7 mouse cellular contexts compared by ENCODE assay signal in genomic region chr13:67375050-67375911, GRCm38 (mm10). TPM values are rescaled to one million over a fixed set of nuclear protein-coding genes. Genes with fewer than 3 reads are reported as not detected.
DNase-seq lines count a peak whose midpoint lies in the region; ATAC-seq and TF ChIP-seq lines count a peak whose summit lies in the region.
"Not testable (repeated sequence)": the region's sequence is repeated elsewhere in the genome, so short reads cannot be mapped to it uniquely, and the experiment has no call there.

Gene Gm28041 (minus strand): TSS chr13:67375733.
Gene Zfp456 (minus strand): TSS chr13:67375810.

- TF ChIP-seq POLR2A in small intestine, adult 2 months (IDR thresholded peaks at IDR 0.05; ENCODE audit: low read depth, low read length): not testable (repeated sequence)

- DNase-seq in adrenal gland, adult 2 months: peak; percentile 84
- peak; percentile 87 to 88 for DNase-seq in heart, adult 18-20 months
- DNase-seq in kidney, adult 11 months: peak; percentile 80
- peak; percentile 56 for DNase-seq in limb, embryonic 10.5 days (ENCODE audit: low spot score)
- DNase-seq in midbrain, embryonic 11.5 days (ENCODE audit: low spot score, missing footprints): peak; percentile 93

- not testable (repeated sequence) for H3K36me3 ChIP-seq in embryonic facial prominence, embryonic 13.5 days; limb, embryonic 10.5 days; midbrain, embryonic 11.5 days (ENCODE audit: control insufficient read depth, insufficient read depth, low read length); small intestine, adult 2 months (ENCODE audit: control insufficient read depth, insufficient read depth, low read length)

- not testable (repeated sequence) for H3K27ac ChIP-seq in embryonic facial prominence, embryonic 13.5 days; midbrain, embryonic 11.5 days (ENCODE audit: low read depth, low read length)
- H3K27ac ChIP-seq in limb, embryonic 10.5 days: peak within 1 kb of the TSS; percentile 32; the same call in 1 of the 2 replicates
- peak within 1 kb of the TSS; percentile 31; the same call in 1 of the 2 replicates for H3K27ac ChIP-seq in small intestine, adult 2 months (ENCODE audit: insufficient read depth, low read depth, low read length)

- ATAC-seq in embryonic facial prominence, embryonic 13.5 days (ENCODE audit: insufficient number of reproducible peaks, insufficient read depth, low FRiP score, low TSS enrichment, low read depth): peak; percentile 81
- peak; percentile 92 for ATAC-seq in midbrain, embryonic 11.5 days (ENCODE audit: low FRiP score)

- H3K27me3 ChIP-seq in embryonic facial prominence, embryonic 13.5 days; limb, embryonic 10.5 days (ENCODE audit: low read depth, poor library complexity, severe bottlenecking); midbrain, embryonic 11.5 days (ENCODE audit: control insufficient read depth, insufficient read depth, low read length); small intestine, adult 2 months (ENCODE audit: control insufficient read depth, insufficient read depth, low read length): not testable (repeated sequence)

- H3K4me2 ChIP-seq in embryonic facial prominence, embryonic 13.5 days: peak within 1 kb of the TSS; percentile 62
- peak within 1 kb of the TSS; percentile 46 for H3K4me2 ChIP-seq in midbrain, embryonic 11.5 days

- H3K9me3 ChIP-seq in embryonic facial prominence, embryonic 13.5 days; limb, embryonic 10.5 days (replicated peaks); midbrain, embryonic 11.5 days (ENCODE audit: control insufficient read depth, low read length): not testable (repeated sequence)

- not testable (repeated sequence) for H3K4me1 ChIP-seq in embryonic facial prominence, embryonic 13.5 days; limb, embryonic 10.5 days; midbrain, embryonic 11.5 days (ENCODE audit: control insufficient read depth, insufficient read depth, low read length); small intestine, adult 2 months (ENCODE audit: control insufficient read depth, insufficient read depth, insufficient read length, low read length)

- WGBS in embryonic facial prominence, embryonic 13.5 days: 19% methylated on average over 15 of the region's 15 CpGs
- WGBS in limb, embryonic 10.5 days: 18% methylated on average over 13 of the region's 15 CpGs
- WGBS in midbrain, embryonic 11.5 days: 20% methylated on average over 13 of the region's 15 CpGs
- 10% methylated on average over 14 of the region's 15 CpGs for whole genome bisulfite sequencing in small intestine, adult 2 months

- TF ChIP-seq CTCF in small intestine, adult 2 months (IDR thresholded peaks at IDR 0.05; ENCODE audit: extremely low read depth, insufficient read length, insufficient replicate concordance, low read depth, low read length): not testable (repeated sequence)

- H3K9ac ChIP-seq in embryonic facial prominence, embryonic 13.5 days: peak within 1 kb of the TSS; percentile 64
- H3K9ac ChIP-seq in midbrain, embryonic 11.5 days (ENCODE audit: low read length): not testable (repeated sequence)

- peak within 1 kb of the TSS; percentile 50 for H3K4me3 ChIP-seq in embryonic facial prominence, embryonic 13.5 days
- peak within 1 kb of the TSS; percentile 48 for H3K4me3 ChIP-seq in limb, embryonic 10.5 days
- peak within 1 kb of the TSS; percentile 29 for H3K4me3 ChIP-seq in midbrain, embryonic 11.5 days (ENCODE audit: low read depth, low read length)
- H3K4me3 ChIP-seq in small intestine, adult 2 months (ENCODE audit: low read depth, low read length): peak within 1 kb of the TSS; percentile 70

RNA-seq across cellular contexts. Expression of gene Gm28041, which starts in this region (rescaled TPM):
- total RNA-seq in adrenal gland, adult 2 months (2021): 1 to 10 TPM; 1.1 TPM
- polyA plus RNA-seq in adrenal gland, adult 2 months (2012; rRNA removed): not detected in 2 replicates
- polyA plus RNA-seq in embryonic facial prominence, embryonic 13.5 days (2015; fragmentation: Nextera tagmentation; extraction: Ambion mirVana): 0.39 TPM in 1 of 2 replicates, not detected in the other
- total RNA-seq in heart, adult 18-20 months (2021): 1 to 10 TPM; 1.9 TPM
- polyA plus RNA-seq in limb, embryonic 10.5 days (2016; fragmentation: Nextera tagmentation; extraction: Ambion mirVana): 0.35 TPM in 1 of 2 replicates, not detected in the other
- 0.41 TPM in 1 of 2 replicates, not detected in the other for polyA plus RNA-seq in midbrain, embryonic 11.5 days (2014; fragmentation: Nextera tagmentation; extraction: Ambion mirVana)
- not detected in 2 replicates for polyA plus RNA-seq in small intestine, adult 2 months (2012; rRNA removed)

RNA-seq across cellular contexts. Expression of gene Zfp456, which starts in this region (rescaled TPM):
- 1 to 10 TPM in 1 of 2 experiments, under 1 TPM in 1; 0.98 to 1.4 TPM for total RNA-seq in adrenal gland, adult 2 months (2021)
- not detected in 2 replicates for polyA plus RNA-seq in adrenal gland, adult 2 months (2012; rRNA removed)
- polyA plus RNA-seq in embryonic facial prominence, embryonic 13.5 days (2015; fragmentation: Nextera tagmentation; extraction: Ambion mirVana): 1.3 and 1.6 TPM in 2 replicates
- total RNA-seq in heart, adult 18-20 months (2021): under 1 TPM; 0.32 to 0.82 TPM
- polyA plus RNA-seq in limb, embryonic 10.5 days (2016; fragmentation: Nextera tagmentation; extraction: Ambion mirVana): 0.78 and 1.2 TPM in 2 replicates
- polyA plus RNA-seq in midbrain, embryonic 11.5 days (2014; fragmentation: Nextera tagmentation; extraction: Ambion mirVana): 0.92 and 1.3 TPM in 2 replicates
- 0.04 and 0.11 TPM in 2 replicates for polyA plus RNA-seq in small intestine, adult 2 months (2012; rRNA removed)
